Mouse (Mus musculus) left cerebral cortex, postnatal 10 days (tissue): ENCODE measurements around the gene Abca3. TPM values are rescaled to one million over a fixed set of nuclear protein-coding genes. Genes with fewer than 3 reads are reported as not detected.

Source experiments
- DNase-seq, 2 experiments: peaks; one replicate each; pipeline ENCODE4 v3.0.0; 2021 to 2022; ENCODE audit warnings: low spot score in 2 of 2, mixed read lengths in 1 of 2; ENCODE audit errors: extremely low spot score in 1 of 2
- intact Hi-C: fragments of 180-260 bp; cut with DNase I; formaldehyde crosslinking; loops from one replicate; pipeline ENCODE4 v1.15.1; 2025
- total RNA-seq, 2 experiments: library from RNA; stranded (reverse); gene quantifications; 2 replicates each; pipeline ENCODE4 v1.2.3; 2021

Abca3 gene
- 100 to 1,000 TPM; 129 to 135 TPM for total RNA-seq

GRCm38 (mm10) chr17:24351760-24352357, at the start of gene Abca3:
Gene Abca3, plus strand, starts transcription at chr17:24351950.
- peak; percentile 95 to 96 for DNase-seq
- intact Hi-C loops, result loop anchor here (10.0 kb wide), 1 partner anchor 177 kb away; no protein-coding TSS in a partner anchor

DNA sequence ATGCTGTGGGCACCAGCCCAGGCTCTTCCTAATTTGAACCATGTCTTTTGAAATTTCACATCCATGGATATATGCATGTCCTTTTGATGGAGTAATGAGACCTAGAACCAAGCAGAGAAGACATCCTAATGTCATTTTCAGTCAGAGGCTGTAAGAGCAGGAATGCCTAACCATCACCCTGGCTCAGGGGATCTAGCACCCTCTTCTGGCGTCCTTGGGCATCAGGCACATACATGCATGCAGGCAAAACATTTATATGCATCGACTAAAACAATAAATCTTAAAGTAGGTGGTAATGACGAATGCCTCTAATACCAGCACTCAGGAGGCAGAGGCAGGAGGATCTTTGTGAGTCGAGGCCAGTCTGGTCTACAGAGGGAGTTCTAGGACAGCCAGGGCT, 44.2 kb upstream of the Abca3 start:
- intact Hi-C loops, result no loop called here
- peak in 1 of 2 experiments; percentile 46 for DNase-seq

- peak in 1 of 2 experiments; percentile 21 for DNase-seq
- intact Hi-C loops, result no loop called here
Observed at GRCm38 (mm10) chr17:24320826-24321225, 30.9 kb upstream of the Abca3 start.

DNA sequence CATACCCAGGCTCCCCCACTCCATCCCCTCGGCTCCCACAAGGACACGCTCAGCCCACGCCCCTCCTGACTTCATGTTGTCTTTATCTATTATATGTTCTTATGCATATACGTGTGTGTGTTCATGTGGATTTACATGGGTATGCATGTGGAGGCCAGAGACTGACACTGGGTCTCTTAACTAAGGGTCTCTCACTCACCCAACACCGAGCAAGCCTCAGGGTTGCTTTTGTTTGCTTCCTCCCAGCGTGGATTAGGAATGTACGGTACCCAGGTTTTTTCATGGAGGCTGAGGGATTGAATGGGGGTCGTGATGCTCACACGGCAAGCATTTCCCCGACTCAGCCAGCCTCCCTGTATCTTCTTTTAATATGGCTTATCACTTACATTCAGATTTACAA, 26.7 kb upstream of the Abca3 start:
- intact Hi-C loops, result loop anchor here (5.0 kb wide), 1 partner anchor 33 kb away; no protein-coding TSS in a partner anchor
- no peak for DNase-seq

GRCm38 (mm10) chr17:24327656-24328055, 24.1 kb upstream of the Abca3 start:
- DNase-seq, result no peak
- intact Hi-C loops, result loop anchor here (5.0 kb wide), 1 partner anchor 35 kb away; no protein-coding TSS in a partner anchor

DNA sequence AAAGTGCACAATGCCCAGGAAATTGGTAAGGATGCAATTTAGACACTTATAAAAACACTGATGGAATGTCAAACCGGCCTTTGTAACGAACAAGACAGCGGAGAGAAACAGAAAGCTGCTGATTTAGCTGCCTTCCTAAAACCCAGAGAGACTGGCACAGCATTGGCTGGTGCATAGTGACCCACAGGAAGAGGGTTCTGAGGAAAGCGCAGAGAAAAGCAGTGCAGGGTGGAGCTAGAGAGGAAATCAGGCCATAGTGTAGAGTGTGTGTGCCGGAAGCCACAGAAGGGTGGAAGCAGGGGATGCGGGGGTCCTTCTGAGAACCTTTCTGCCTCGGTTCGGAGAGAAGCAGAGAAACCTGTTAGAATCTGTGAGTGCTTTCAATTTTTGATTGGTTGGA, 7.1 kb upstream of the Abca3 start:
- intact Hi-C loops, result no loop called here
- DNase-seq, result no peak

DNA sequence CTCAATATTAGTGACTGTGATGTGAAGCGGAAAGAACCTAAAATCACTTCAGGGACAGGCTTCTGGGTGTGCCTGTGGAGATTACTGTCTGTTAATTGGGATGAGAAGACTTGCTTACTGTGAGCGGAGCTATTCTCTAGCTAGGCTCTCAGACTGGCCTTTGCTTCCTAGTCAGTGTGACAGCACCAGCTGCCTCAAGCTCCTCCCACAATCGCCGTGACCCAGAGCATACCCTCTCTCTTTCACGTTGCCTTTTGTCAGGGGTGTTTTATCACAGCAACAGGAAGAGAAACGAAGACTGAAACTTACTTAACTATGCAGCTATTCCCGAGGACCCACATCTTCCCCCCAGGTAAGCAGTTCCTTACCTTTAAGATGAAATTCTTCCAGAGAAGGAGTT, 4.9 kb upstream of the Abca3 start:
- intact Hi-C loops, result no loop called here
- DNase-seq, result no peak

GRCm38 (mm10) chr17:24349176-24349575, 2.6 kb upstream of the Abca3 start:
- no peak for DNase-seq
- intact Hi-C loops, result no loop called here

- peak; percentile 8 to 57 for DNase-seq
- intact Hi-C loops, result loop anchor here (10.0 kb wide), 1 partner anchor 176 kb away; no protein-coding TSS in a partner anchor
Observed at GRCm38 (mm10) chr17:24350926-24351759, 607 bp upstream of the Abca3 start, which contains the start of gene Abca17. Gene Abca17, minus strand, starts transcription at chr17:24351068.

DNA sequence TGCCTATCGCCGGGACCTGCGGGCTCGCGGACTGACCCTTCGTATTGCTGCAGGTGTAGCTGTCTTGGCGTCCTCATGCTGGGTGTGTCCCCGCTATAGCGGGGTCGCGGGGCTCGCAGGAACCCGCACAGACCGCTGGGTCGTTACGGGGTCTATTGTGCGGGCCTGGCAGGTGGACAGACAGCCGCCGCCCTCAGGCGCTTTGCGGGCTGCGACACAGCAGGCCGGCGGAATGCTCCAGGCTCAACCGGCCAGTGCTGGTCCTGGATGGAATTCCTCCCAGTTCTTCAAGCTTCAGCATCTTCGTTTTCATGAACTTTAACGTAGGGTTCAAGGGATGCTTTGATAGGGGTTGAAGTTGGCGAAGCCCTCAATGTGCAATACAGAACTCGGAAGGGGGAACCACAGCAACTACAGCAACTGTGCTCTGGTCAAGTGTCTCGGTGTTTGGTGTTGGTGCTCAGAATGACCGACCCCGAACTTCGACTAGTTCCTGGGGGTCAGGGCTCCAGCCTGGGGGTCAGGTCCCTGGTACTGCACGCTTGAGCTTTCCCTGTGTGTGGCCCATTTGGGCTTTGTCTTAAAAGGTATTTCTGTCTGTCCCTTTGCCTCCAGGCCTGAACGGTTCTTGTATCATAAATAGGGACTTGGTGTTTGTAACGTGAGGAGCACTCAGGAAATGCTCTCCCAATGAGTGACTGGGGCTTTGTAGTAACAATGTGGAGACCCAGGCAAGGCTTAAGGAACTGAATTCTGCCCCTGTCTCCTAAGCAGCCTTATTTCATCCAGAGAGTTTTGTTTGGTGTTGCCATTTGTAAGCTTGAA, 832 bp downstream of the Abca3 start:
- intact Hi-C loops, result loop anchor here (10.0 kb wide), 1 partner anchor 178 kb away; no protein-coding TSS in a partner anchor

DNA sequence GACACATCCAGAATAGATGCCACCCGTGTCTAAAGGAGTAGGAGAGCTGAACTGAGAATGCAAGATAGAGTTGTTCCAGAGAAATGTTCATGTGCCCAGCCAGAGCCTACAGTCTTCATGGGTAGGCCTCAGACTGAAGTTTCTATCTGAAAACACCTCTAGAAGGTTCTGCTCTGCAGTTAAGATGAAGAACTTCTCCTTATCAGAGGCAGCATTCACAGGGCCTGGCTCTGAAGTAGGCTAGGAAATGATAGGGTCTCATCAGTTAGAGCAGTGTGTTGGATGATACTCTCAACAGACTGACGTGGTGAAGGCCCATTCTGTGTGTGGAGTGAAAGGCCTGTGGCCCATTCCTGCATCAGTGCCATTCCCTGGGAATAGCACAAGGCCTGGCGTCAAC, 2.2 kb downstream of the Abca3 start:
- DNase-seq, result no peak
- intact Hi-C loops, result loop anchor here (10.0 kb wide), 1 partner anchor 179 kb away; no protein-coding TSS in a partner anchor

More for the DNA sequence above, 832 bp downstream of the Abca3 start:
- peak in 1 of 2 experiments; percentile 9 for DNase-seq

GRCm38 (mm10) chr17:24355284-24355683, 3.5 kb downstream of the Abca3 start:
- intact Hi-C loops, result loop anchor here (10.0 kb wide), 1 partner anchor 180 kb away; no protein-coding TSS in a partner anchor
- no peak for DNase-seq

- intact Hi-C loops, result loop anchor here (10.0 kb wide), 1 partner anchor 184 kb away; no protein-coding TSS in a partner anchor
- DNase-seq, result no peak
Observed at GRCm38 (mm10) chr17:24359006-24359405, 7.3 kb downstream of the Abca3 start.

- no peak for DNase-seq
- intact Hi-C loops, result loop anchor here (10.0 kb wide), 1 partner anchor 185 kb away; no protein-coding TSS in a partner anchor
Observed at GRCm38 (mm10) chr17:24359903-24360302, 8.2 kb downstream of the Abca3 start.

GRCm38 (mm10) chr17:24360841-24361240, 9.1 kb downstream of the Abca3 start:
- intact Hi-C loops, result no loop called here
- DNase-seq, result no peak

DNA sequence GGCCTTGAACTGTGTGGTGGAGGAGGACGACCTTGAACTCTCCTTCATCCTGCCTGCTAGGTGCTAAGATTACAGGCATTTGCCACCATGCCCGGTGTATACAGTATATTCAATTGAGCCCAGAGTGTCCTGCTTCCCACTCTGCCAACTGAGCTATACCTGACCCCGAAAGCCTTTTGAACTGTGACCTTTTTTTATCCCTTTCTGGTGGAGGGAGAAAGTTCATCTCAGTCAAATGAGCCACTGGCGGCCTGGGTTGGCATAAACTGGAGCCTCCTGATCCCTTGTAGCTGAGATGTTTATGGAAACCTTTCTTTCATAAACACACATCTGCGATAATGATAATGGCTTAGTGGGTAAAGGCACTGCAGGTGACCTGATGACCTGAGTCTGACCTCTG, 9.5 kb downstream of the Abca3 start:
- intact Hi-C loops, result no loop called here

DNA sequence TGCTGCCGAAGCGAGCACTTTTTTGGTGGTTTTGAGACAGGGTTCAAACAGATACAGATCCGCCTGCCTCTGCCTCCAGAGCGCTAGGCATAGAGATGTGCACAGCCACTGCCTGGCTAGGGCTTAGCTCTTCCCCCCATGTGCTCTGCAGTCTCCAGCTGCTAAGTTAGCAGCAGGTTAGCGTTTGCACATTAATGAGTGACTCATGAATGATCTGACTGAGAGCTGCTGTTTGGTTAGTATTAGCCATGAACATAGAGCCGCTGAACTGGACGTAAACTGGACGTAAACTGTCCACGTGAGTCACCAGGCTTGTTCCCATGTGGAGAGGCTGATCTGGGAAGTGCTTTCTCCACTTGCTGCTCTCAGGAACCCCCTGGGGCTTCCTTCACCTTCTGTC, 10.8 kb downstream of the Abca3 start:
- intact Hi-C loops, result no loop called here
- DNase-seq, result no peak

More for the DNA sequence above, 9.5 kb downstream of the Abca3 start:
- DNase-seq, result no peak

GRCm38 (mm10) chr17:24364461-24364860, 12.7 kb downstream of the Abca3 start:
- intact Hi-C loops, result no loop called here
- DNase-seq, result peak in 1 of 2 experiments; percentile 35

DNA sequence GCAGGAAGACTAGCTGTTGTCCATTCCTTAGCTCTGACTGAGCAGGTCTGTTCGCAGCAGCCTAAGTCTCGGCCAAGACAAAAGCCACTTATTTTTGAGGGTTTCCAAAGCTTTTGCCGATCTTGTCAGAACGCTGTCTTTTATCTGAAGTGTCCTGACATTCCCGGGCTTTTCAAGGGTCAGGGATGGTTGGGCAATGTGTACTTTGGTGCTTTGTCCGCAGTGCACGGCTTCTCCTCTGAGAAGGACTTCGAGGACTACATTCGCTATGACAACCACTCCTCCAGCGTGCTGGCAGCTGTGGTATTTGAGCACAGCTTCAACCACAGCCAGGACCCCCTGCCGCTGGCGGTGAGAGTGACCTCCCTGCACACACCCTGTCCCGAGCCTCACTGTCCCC, 14.1 kb downstream of the Abca3 start:
- intact Hi-C loops, result loop anchor here (5.0 kb wide), 1 partner anchor 41 kb away; no protein-coding TSS in a partner anchor
- peak in 1 of 2 experiments; percentile 55 for DNase-seq
